Mouse (Mus musculus) ES-Bruce4 (cell line): Measurements from ENCODE around the gene Bpifb6.

Source experiments
- EP300 ChIP-seq: IDR thresholded peaks from 2 replicates; pipeline ENCODE4 v1.6.1; 2011; ENCODE audit warnings: low read depth, low read length; ENCODE audit not compliant: insufficient read depth
- POLR2A ChIP-seq: IDR thresholded peaks from one replicate; pipeline ENCODE4 v1.8.1; 2011; ENCODE audit warnings: low read length; ENCODE audit not compliant: insufficient read depth

DNA sequence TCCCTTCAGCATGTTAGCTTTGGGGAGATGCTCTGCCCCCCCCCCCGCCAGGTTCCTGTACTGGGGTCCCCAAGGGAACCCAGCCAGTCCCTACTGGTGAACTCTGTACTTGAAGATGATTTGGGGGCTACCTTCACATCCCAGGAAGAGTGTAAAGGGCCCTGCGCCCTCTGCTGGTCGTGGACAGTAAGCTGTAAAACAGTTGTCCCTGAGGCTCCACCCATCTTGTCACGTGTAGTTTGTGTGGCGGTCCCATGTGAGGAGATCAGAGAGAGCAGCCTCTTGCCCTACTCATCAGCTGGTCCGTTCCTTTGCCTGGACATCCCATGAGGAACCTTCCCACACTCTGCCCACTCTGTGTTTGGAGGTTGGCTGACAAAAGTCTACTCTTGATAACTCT lies 53.6 kb downstream of the Bpifb6 start:
- TF ChIP-seq EP300 = no peak
- no peak for TF ChIP-seq POLR2A
